Mouse (Mus musculus): ENCODE data around the gene 1810013L24Rik. TPM values are rescaled to one million over a fixed set of nuclear protein-coding genes. Genes with fewer than 3 reads are reported as not detected.

Gene 1810013L24Rik
- polyA plus RNA-seq, 1 experiment from 2014 or later, result 19.5 TPM

DNA sequence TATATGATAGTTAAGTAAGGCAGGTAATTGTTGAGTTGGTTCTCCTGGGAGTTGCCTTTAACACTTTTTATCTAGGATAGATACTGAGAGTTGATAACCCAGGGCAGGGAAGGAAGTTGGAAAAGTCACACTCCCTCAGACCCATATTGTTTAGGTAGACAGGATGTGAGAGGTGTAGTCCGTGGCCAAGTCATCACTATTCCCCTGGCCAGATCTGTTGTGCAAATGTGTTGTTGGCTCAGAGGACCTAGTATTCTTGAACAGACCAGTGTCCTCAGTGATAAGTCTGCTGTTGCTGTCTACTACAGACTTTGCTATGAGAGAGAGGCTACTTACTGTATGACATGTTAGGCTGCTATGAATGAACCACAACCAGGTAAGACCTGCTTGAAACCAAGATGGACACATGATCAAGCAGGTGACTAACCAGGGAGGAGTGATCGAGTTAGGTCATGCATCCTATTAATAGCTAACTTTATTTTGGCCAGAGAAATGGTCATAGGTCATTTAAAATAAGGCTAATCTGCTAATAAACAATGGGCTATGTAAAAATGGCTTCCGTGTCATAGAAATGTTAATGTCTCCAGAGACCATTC is 13.8 kb downstream of the 1810013L24Rik start:
- 92% methylated on average over 3 of the region's 3 CpGs for WGBS
- DNase-seq (ENCODE audit: low spot score), result no peak
- Histone ChIP-seq H3K36me3 (peaks cover 91% of the 10 kb centered on the region), H3K27me3 (ENCODE audit: insufficient read depth, poor library complexity, severe bottlenecking) (no peaks in the 10 kb centered on the region), H3K27ac (no peak overlapping the region), H3K9me3 (no peaks in the 10 kb centered on the region), H3K4me3 (no peak overlapping the region), H3K4me1 (replicated peaks) (no peaks in the 10 kb centered on the region)

DNA sequence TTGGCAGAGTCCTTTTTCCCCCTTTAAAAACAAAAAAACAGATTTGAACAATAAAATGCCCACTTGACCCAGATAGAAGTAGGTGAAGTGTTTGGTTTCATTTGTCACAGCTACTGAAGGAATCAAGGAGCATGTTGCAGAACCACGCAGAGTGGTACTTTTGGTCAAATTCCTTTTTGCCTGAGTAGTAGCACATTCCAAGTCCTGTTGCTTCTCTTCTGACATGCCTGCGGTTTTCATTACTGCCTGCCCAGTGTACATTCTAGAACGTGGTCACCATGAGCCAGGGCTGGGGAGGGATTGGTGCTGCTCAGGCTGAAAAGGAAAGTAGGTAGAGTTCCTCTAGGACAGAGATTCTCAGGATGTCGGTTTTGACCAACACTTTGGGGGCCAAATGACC is 16.1 kb downstream of the 1810013L24Rik start:
- H3K4me1 ChIP-seq (replicated peaks), result no peaks in the 10 kb centered on the region
- H3K36me3 ChIP-seq, result peaks cover 84% of the 10 kb centered on the region
- DNase-seq (ENCODE audit: low spot score), result no peak
- H3K27me3 ChIP-seq (ENCODE audit: insufficient read depth, poor library complexity, severe bottlenecking), result no peaks in the 10 kb centered on the region
- H3K27ac ChIP-seq, result no peak overlapping the region
- WGBS, result 90% methylated on average over 4 of the region's 4 CpGs
- H3K9me3 ChIP-seq, result no peaks in the 10 kb centered on the region
- H3K4me3 ChIP-seq, result no peak overlapping the region

DNA sequence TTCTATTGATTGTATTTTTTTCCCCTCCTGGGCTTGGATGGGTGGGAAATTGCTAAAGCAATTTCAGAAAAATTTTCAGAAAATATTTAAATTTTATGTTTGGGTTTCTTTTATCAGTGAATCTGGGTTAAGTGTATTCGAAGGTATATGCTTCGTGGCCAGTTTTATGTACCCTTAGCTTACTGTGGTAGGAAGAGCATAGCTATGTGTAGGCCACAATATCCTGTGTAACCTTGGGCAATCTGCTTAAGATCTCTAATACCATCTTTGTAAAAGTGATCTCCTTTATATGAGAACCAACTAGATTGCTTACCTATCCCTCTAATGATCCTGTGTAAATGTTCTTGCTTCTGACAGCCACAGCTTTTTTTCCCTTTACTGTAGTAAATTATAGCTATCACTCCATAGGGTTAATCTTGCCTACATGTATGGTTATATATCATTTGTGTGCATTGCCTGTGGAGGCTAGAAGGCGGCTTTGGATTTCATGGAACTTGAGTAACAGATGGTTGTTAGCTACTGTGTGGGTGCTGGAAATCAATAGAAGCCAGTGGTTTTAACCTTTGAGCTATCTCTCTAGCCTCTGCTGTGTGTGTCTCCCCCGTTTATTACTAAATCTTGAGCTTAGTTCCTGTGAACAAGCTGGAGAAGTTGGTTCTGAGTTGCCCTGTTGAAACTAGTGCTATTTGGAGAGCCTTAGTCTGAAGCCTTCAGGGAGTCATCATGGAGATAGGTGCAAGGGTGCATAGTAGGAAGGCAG is 18.6 kb downstream of the 1810013L24Rik start:
- H3K9me3 ChIP-seq, result no peaks in the 10 kb centered on the region
- no peak overlapping the region for H3K4me3 ChIP-seq
- H3K27me3 ChIP-seq (ENCODE audit: insufficient read depth, poor library complexity, severe bottlenecking), result no peaks in the 10 kb centered on the region
- DNase-seq (ENCODE audit: low spot score), result no peak
- 95% methylated on average over 4 of the region's 4 CpGs for WGBS
- H3K4me1 ChIP-seq (replicated peaks), result no peaks in the 10 kb centered on the region
- no peak overlapping the region for H3K27ac ChIP-seq
- H3K36me3 ChIP-seq, result peaks cover 81% of the 10 kb centered on the region

DNA sequence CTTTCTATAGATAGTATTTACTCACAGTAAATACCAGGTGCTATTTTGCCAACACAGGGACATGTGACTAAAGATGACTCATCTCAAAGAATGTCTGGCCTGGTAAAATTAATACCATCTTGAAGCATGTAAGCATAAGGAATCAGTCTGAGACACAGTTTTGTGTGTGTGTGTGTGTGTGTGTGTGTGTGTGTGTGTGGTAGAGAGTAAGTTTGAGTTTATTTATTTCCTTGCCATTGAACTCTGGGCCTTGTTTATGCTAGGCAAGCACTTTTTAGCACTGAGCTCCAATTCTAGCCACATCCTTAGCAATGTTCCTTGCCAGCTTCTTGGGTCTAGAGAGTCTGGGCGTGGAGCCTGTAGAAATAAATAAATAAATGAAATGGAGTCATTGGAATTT is 20.0 kb downstream of the 1810013L24Rik start:
- H3K27me3 ChIP-seq (ENCODE audit: insufficient read depth, poor library complexity, severe bottlenecking), result no peaks in the 10 kb centered on the region
- peaks cover 81% of the 10 kb centered on the region for H3K36me3 ChIP-seq
- H3K4me3 ChIP-seq, result no peak overlapping the region
- 86% methylated on average over 1 of the region's 1 CpGs for WGBS
- H3K4me1 ChIP-seq (replicated peaks), result no peaks in the 10 kb centered on the region
- H3K27ac ChIP-seq, result no peak overlapping the region
- H3K9me3 ChIP-seq, result no peaks in the 10 kb centered on the region
- DNase-seq (ENCODE audit: low spot score), result no peak

DNA sequence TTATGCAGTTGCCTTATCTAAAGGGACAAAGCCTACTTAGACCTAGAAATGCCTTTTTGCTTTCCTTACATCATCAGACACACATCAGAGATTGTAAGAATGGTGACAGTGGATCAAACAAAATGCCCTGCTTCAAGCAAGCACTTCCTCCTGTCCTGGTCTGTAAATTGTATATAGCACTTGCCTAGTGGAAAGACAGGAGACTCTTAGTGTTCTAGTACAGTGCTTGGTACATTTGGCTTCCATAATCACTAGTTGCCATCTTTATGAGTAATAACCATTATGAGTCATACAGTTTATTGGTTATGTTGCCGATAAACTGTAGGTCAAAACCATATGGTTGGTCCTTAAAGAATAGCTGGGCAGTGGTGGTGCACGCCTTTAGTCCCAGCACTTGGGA is 25.2 kb downstream of the 1810013L24Rik start:
- Histone ChIP-seq H3K4me3 (no peak overlapping the region), H3K27ac (no peak overlapping the region), H3K27me3 (ENCODE audit: insufficient read depth, poor library complexity, severe bottlenecking) (no peaks in the 10 kb centered on the region), H3K36me3 (peaks cover 89% of the 10 kb centered on the region), H3K9me3 (no peaks in the 10 kb centered on the region), H3K4me1 (replicated peaks) (no peaks in the 10 kb centered on the region)
- DNase-seq (ENCODE audit: low spot score), result no peak
- 98% methylated on average over 2 of the region's 2 CpGs for WGBS

DNA sequence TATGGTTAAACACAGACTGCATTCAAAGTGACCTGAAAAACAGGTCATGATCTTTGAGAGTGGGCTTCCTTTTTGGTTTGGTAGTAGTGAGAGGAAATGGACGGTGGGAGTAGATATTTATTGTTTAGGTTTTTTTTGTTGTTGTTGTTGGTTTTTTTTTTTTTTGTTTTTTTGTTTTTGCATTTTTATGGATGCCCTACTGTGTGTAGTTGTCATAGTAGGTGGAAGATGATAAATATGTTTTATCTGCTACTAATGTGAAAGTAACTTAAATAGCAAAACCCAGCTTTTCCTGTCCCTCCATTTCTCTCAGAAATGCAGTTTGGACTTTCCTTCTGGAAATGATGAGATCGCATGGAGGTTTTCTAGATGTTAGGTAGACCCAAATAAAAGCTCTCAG is 26.9 kb downstream of the 1810013L24Rik start:
- WGBS, result 91% methylated on average over 2 of the region's 2 CpGs
- H3K4me1 ChIP-seq (replicated peaks), result no peaks in the 10 kb centered on the region
- H3K36me3 ChIP-seq, result peaks cover 96% of the 10 kb centered on the region
- no peak overlapping the region for H3K27ac ChIP-seq
- H3K9me3 ChIP-seq, result no peaks in the 10 kb centered on the region
- no peaks in the 10 kb centered on the region for H3K27me3 ChIP-seq (ENCODE audit: insufficient read depth, poor library complexity, severe bottlenecking)
- DNase-seq (ENCODE audit: low spot score), result no peak
- no peak overlapping the region for H3K4me3 ChIP-seq

DNA sequence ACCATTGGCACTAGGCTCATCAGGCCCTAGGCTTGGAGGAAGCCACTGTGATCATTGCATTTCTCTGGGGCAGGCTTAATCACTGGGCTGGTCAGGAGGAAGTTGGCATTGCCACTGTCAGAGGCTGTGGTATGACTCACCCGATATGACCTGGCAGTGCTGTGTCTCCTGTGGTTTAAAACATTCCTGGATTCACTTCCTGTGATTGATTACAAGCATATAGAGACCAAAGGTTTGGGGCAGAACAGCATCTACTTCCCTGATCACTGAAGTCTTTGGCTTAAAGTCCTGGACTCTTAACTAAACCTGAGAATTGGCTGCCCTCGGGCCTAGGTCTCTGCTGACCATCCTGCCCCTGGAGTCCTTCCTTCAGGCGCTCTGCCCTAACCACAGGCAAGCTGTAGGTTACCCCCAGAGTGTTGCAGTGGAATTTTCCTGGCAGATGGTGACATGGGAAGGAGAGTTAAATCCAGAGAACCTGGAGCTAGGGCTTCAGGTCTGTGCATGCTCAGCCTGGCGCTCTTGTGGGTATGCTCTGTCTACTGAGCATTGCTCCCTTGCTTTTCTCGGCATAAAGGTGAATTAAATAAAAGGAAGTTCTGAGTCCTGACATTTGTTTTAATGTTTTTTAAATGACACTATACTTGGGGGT is 32.6 kb downstream of the 1810013L24Rik start:
- Histone ChIP-seq H3K27me3 (ENCODE audit: insufficient read depth, poor library complexity, severe bottlenecking) (no peaks in the 10 kb centered on the region), H3K4me1 (replicated peaks) (no peaks in the 10 kb centered on the region), H3K9me3 (no peaks in the 10 kb centered on the region), H3K4me3 (no peak overlapping the region), H3K27ac (no peak overlapping the region), H3K36me3 (peaks cover 59% of the 10 kb centered on the region)
- 93% methylated on average over 5 of the region's 5 CpGs for WGBS
- no peak for DNase-seq (ENCODE audit: low spot score)

DNA sequence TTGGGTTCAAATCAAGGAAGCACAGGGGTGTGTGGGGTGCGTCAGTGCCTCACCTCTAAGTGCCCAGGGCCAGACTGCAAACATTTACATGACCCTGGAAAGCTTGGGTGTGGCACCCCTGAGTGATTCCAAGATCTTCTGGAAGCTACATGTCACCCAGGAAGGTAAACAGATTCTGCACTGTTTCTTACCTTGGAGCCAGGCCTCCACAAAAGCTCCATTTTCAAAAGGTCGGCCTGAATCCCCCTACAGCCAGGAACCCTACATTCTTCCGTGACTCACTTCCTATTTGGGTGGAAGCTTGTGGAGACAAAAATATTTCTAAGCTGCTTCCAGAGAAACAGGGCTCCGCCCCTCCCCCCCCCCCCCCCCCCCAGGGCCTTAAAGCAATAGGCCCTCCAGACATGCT is 34.3 kb downstream of the 1810013L24Rik start:
- WGBS, result 73% methylated on average over 4 of the region's 4 CpGs
- DNase-seq (ENCODE audit: low spot score), result no peak

DNA sequence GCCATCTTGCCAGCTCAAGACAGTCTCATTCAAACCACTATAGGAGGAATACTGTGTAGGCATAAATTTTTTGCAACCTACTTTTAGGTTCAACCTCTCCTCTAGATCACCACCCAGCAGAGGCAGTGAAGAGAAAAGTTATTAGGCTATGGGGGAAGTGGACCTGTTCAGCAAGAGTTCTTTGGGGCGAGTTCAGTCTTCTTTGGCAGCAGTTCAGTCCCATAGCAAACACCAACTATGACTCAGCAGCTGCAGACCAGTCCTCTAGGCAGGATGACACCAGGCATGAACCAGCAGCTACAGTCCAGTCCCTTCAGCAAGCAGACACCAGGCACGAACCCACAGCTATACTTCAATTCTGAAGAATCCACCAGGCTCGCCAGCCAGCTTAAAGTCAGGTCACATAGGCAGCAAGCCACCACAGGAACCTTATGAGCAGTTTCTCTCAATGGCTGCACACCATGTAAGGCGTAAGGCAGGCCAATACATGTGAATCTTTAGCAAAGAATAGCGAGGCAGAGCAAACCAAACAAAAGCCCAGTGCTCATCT is 37.6 kb downstream of the 1810013L24Rik start:
- 85% methylated on average over 5 of the region's 5 CpGs for WGBS
- Histone ChIP-seq H3K27ac (no peak overlapping the region), H3K27me3 (ENCODE audit: insufficient read depth, poor library complexity, severe bottlenecking) (no peaks in the 10 kb centered on the region), H3K9me3 (no peaks in the 10 kb centered on the region), H3K4me1 (replicated peaks) (peaks cover 13% of the 10 kb centered on the region), H3K36me3 (peaks cover 13% of the 10 kb centered on the region; the same call in 1 of the 2 replicates), H3K4me3 (no peak overlapping the region)
- DNase-seq (ENCODE audit: low spot score), result no peak

More for the DNA sequence above, 34.3 kb downstream of the 1810013L24Rik start:
- Histone ChIP-seq H3K4me3 (no peak overlapping the region), H3K9me3 (no peaks in the 10 kb centered on the region), H3K27ac (no peak overlapping the region), H3K4me1 (replicated peaks) (no peaks in the 10 kb centered on the region), H3K36me3 (peaks cover 42% of the 10 kb centered on the region), H3K27me3 (ENCODE audit: insufficient read depth, poor library complexity, severe bottlenecking) (no peaks in the 10 kb centered on the region)

DNA sequence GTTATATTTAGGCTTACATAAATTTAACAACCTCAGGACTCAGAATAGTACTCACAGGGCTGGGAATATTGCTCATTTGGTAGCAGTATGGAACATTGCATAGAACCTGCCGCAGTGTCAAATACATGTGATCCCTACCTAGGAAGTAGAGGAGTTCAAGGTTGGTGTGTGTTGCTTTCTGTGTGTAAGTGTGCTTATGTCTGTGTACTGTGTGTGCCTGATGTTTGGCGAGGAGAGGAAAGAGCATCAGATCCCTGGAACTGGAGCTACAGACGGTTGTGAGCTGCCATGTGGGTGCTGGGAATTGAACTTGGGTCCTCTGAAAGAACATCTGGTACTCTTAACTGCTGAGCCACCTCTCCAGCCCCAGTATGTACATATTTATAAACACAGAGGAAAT is 38.6 kb downstream of the 1810013L24Rik start:
- WGBS, result 88% methylated on average over 3 of the region's 3 CpGs
- H3K36me3 ChIP-seq, result peaks cover 9% of the 10 kb centered on the region; the same call in 1 of the 2 replicates
- no peaks in the 10 kb centered on the region for H3K9me3 ChIP-seq
- no peak overlapping the region for H3K4me3 ChIP-seq
- peaks cover 16% of the 10 kb centered on the region for H3K4me1 ChIP-seq (replicated peaks)
- no peaks in the 10 kb centered on the region for H3K27me3 ChIP-seq (ENCODE audit: insufficient read depth, poor library complexity, severe bottlenecking)
- no peak overlapping the region for H3K27ac ChIP-seq
- no peak for DNase-seq (ENCODE audit: low spot score)

DNA sequence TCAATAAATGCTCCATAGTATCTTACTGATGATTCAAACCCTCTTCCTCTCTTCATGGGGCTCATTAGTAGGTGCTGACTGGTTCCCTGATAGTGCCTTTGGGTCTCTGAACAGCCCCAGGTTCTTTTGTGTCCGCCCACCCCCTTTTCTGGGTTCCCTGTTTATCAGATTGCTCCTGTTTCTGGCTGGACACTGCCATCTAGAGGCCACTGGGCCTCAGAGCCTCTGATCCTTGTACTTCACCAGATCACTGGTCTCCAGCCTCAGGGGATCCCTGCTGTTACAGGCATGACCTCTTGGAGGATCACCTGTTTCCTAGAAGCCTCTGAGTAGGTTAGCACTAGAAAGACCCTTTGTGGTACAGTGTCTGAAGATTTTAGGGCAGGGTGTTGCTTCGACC is 39.8 kb downstream of the 1810013L24Rik start:
- Histone ChIP-seq H3K27me3 (ENCODE audit: insufficient read depth, poor library complexity, severe bottlenecking) (no peaks in the 10 kb centered on the region), H3K27ac (no peak overlapping the region), H3K4me1 (replicated peaks) (peaks cover 16% of the 10 kb centered on the region), H3K4me3 (no peak overlapping the region), H3K9me3 (no peaks in the 10 kb centered on the region), H3K36me3 (peaks cover 9% of the 10 kb centered on the region; the same call in 1 of the 2 replicates)
- peak; percentile 67 for DNase-seq (ENCODE audit: low spot score)
- 29% methylated on average over 2 of the region's 2 CpGs for WGBS

DNA sequence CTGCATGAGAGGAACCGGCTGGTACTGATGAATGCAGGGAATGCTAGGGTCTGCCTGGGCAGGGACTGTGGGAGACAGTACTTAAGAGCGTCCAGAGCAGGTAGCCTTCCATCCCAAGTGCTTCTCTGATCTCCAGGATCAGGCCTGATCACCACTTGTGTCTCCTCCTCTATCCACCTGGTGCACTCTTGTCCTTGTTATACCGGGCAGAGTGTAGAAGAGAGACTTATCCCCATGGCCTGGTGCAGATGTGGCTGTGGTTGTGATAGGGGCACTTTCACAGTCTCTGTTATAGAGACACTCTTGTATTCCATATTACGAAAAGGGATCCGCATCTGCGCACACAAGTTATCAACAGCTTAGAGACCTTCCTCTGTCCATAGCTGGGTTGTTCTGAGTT is 41.5 kb downstream of the 1810013L24Rik start:
- no peak for DNase-seq (ENCODE audit: low spot score)
- no peaks in the 10 kb centered on the region for H3K36me3 ChIP-seq
- no peaks in the 10 kb centered on the region for H3K27me3 ChIP-seq (ENCODE audit: insufficient read depth, poor library complexity, severe bottlenecking)
- H3K9me3 ChIP-seq, result no peaks in the 10 kb centered on the region
- H3K4me1 ChIP-seq (replicated peaks), result peaks cover 16% of the 10 kb centered on the region
- no peak overlapping the region for H3K4me3 ChIP-seq
- WGBS, result 89% methylated on average over 6 of the region's 6 CpGs
- H3K27ac ChIP-seq, result no peak overlapping the region

DNA sequence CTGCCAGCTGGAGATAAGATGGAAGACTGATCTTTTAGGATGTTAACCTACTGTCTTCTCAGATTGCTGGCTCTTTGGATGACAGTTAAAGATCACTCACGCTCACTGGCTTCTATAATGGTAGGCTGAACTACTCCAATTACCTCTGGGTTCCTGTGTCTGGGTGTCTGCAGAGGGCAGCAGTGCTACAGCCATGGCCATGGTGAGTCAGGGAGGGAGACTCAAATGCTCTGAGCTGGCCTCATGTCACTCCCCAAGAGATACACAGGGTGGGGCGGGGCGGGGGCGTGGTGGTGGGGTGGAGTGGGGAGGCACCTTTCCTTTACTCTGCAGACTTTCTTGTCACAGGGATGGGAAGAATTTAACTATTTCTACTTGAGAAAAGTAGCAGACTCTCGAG is 42.1 kb downstream of the 1810013L24Rik start:
- Histone ChIP-seq H3K36me3 (no peaks in the 10 kb centered on the region), H3K27me3 (ENCODE audit: insufficient read depth, poor library complexity, severe bottlenecking) (no peaks in the 10 kb centered on the region), H3K4me1 (replicated peaks) (peaks cover 16% of the 10 kb centered on the region), H3K9me3 (no peaks in the 10 kb centered on the region), H3K4me3 (no peak overlapping the region), H3K27ac (no peak overlapping the region)
- DNase-seq (ENCODE audit: low spot score), result no peak
- 48% methylated on average over 5 of the region's 5 CpGs for WGBS
